Mouse (Mus musculus) intestine, embryonic 14.5 days (tissue): ENCODE measurements at regions not wholly inside any gene's neighbourhood (a gene's known extent, or its start where the extent isn't known, plus 50 kb on each side); places are given as distances from the start of the nearest gene placed in this dataset.

ENCODE experiments used
- ATAC-seq: fragments of 200-750 bp; cut with Nextera tagmentation; replicated peaks from 2 replicates; pipeline ENCODE4 v1.8.0; 2017; ENCODE audit warnings: low read depth, moderate number of reproducible peaks, moderate TSS enrichment, moderate library complexity; ENCODE audit not compliant: low FRiP score, low TSS enrichment
- DNase-seq: peaks from one replicate; pipeline ENCODE4 v3.0.0-alpha.2; 2018; ENCODE audit warnings: low spot score
- H3K27ac ChIP-seq: fragments of 300-500 bp; sonication (generic); 2 replicates; pipeline ENCODE4 v1.5.1; 2014; ENCODE audit warnings: low read depth, mild to moderate bottlenecking, control low read depth
- H3K27me3 ChIP-seq: fragments of 300-500 bp; sonication (generic); replicated peaks from 2 replicates; pipeline ENCODE4 v1.6.1; 2014; ENCODE audit warnings: low read length, control low read depth; ENCODE audit not compliant: control insufficient read depth, insufficient read depth
- H3K36me3 ChIP-seq: fragments of 300-500 bp; sonication (generic); 2 replicates; pipeline ENCODE4 v1.6.1; 2014; ENCODE audit warnings: low read length, control low read depth; ENCODE audit not compliant: control insufficient read depth, insufficient read depth
- H3K4me1 ChIP-seq: fragments of 300-500 bp; sonication (generic); replicated peaks from 2 replicates; pipeline ENCODE4 v1.6.1; 2014; ENCODE audit warnings: low read length, control low read depth, mixed read lengths; ENCODE audit not compliant: control insufficient read depth, insufficient read depth
- H3K4me2 ChIP-seq: fragments of 300-500 bp; sonication (generic); 2 replicates; pipeline ENCODE4 v1.6.1; 2014; ENCODE audit warnings: low read length
- H3K4me3 ChIP-seq: fragments of 300-500 bp; sonication (generic); 2 replicates; pipeline ENCODE4 v1.5.1; 2014; ENCODE audit warnings: low read depth, low read length, control low read depth, mixed read lengths
- H3K9ac ChIP-seq: fragments of 300-500 bp; sonication (generic); 2 replicates; pipeline ENCODE4 v1.6.1; 2014; ENCODE audit warnings: mild to moderate bottlenecking, low read length
- H3K9me3 ChIP-seq: fragments of 300-500 bp; sonication (generic); 2 replicates; pipeline ENCODE4 v1.6.1; 2016; ENCODE audit warnings: low read length, control low read depth; ENCODE audit not compliant: control insufficient read depth
- WGBS: fragments of 180-500 bp; shearing (Covaris S2); extraction: QIAGEN DNeasy Blood & Tissue Kit; methylation state at CpG from one replicate; pipeline ENCODE4 v1.1.7; 2014; 5-methylcytosine and 5-hydroxymethylcytosine counted together

DNA sequence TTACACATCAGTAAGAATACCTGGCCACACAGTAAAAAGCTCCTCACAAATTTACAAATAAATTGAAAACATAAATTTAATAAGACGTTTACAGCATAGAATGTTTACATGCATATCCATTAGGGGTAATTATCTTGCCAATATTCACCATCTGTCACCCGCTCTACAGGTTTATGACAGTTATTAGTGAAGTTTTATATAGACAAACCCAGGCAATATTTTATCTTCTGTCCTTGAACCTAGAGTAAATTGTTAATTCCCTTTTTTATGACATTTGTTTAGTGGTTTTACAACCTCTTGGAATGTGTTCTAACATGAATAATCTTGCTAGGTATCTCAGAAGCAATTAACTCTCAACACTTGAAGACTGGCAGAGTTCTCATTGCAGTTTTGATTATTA is 6458.7 kb downstream of the 9330182O14Rik start:
- ATAC-seq (peak; percentile 80), DNase-seq (no peak)
- Histone ChIP-seq H3K27me3 (no peaks in the 10 kb centered on the region), H3K4me1 (no peaks in the 10 kb centered on the region), H3K9ac (no peak overlapping the region), H3K4me3 (no peak overlapping the region), H3K9me3 (no peaks in the 10 kb centered on the region), H3K36me3 (no peaks in the 10 kb centered on the region), H3K4me2 (no peak overlapping the region), H3K27ac (no peak overlapping the region)
- 47% methylated on average over 2 of the region's 2 CpGs for WGBS

DNA sequence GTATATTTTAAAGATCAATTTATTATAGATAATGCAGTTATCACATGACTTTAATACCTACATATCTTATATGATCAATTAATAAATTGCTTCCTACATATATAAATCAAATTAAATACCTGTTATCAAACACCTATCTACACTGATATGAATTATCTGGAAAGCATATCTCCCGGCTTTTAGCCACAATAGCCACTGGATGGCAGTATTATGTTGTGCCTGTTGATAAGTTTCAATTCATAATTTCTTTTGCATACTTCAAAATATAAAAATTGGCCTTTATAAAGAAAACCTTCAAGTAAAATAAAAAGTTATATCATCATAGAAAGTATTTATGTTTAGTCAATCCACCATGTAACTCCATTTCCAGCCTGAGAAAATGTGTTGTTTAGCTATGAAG is 6464.2 kb downstream of the 9330182O14Rik start:
- Histone ChIP-seq H3K27ac (no peak overlapping the region), H3K4me1 (no peaks in the 10 kb centered on the region), H3K27me3 (no peaks in the 10 kb centered on the region), H3K4me3 (no peak overlapping the region), H3K36me3 (no peaks in the 10 kb centered on the region), H3K9ac (no peak overlapping the region), H3K9me3 (no peaks in the 10 kb centered on the region), H3K4me2 (no peak overlapping the region)
- no peak for ATAC-seq
- WGBS: 63% methylated on average over 1 of the region's 1 CpGs
- DNase-seq: no peak

DNA sequence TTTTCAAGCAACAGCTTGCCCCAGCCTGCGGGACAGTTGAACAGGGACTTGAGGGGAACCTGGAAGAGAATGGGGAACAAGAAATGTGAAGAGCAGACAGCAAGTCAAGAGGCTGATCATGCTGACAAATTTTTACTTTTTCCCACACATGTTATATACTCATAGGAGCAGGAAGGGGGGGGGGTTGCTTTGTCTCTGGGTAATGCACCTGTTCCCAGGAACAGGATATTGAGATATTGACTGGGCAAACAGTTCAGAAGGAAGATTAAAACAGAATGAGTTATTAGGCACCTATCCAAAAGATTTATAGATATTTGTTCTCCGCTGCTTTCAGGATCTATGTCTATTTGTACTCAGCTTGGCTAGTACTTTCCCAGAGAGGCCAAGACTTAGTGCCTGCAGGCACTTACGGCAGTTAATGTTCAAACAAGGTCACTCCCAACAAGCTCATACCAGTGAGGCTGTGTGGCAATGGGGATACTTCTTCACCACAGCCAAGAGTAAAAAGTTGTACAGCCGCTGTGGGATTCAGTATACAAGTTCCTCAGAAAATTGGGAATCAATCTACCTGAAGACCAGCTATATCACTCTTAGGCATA is 6489.4 kb downstream of the 9330182O14Rik start:
- no peak overlapping the region for H3K27ac ChIP-seq
- DNase-seq (no peak), ATAC-seq (no peak)
- no peaks in the 10 kb centered on the region for H3K36me3 ChIP-seq
- no peaks in the 10 kb centered on the region for H3K27me3 ChIP-seq
- H3K4me3 ChIP-seq: no peak overlapping the region
- H3K4me1 ChIP-seq: no peaks in the 10 kb centered on the region
- H3K9me3 ChIP-seq: no peaks in the 10 kb centered on the region
- no peak overlapping the region for H3K9ac ChIP-seq
- no peak overlapping the region for H3K4me2 ChIP-seq
- 73% methylated on average over 4 of the region's 4 CpGs for WGBS

DNA sequence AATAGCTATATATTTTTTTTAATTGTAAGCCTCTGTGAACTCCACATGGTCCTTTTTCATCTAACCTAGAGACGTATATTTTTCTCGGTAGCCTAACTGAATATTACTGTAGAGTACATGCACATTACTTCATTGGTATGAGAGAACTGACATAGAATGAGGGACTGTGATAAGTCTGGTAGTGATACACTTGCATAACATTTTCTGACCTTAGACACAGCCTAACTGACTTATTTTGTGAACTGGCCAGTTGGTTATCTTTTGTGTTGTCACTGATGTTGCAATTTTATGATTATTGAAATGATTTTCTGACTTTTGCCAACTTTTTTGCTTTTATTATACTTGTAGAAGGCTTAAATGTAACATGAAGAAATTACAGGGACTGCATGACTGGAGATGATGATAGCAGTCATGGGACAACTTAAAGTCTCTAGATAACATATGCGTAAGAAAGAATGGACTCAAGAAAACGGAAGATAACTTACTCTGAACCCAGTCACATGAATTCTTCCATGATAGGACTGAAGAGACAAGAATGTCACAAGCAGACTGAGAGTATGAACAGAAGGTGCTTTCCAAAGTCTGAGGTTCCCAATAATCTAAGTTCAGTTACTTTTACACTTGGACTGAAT is 6491.0 kb downstream of the 9330182O14Rik start:
- no peaks in the 10 kb centered on the region for H3K36me3 ChIP-seq
- no peak overlapping the region for H3K27ac ChIP-seq
- H3K4me1 ChIP-seq: no peaks in the 10 kb centered on the region
- DNase-seq (no peak), ATAC-seq (no peak)
- H3K27me3 ChIP-seq: no peaks in the 10 kb centered on the region
- H3K4me3 ChIP-seq: no peak overlapping the region
- no peak overlapping the region for H3K9ac ChIP-seq
- H3K9me3 ChIP-seq: no peaks in the 10 kb centered on the region
- 90% methylated on average over 4 of the region's 4 CpGs for WGBS
- no peak overlapping the region for H3K4me2 ChIP-seq
